Mouse (Mus musculus): ENCODE results near the gene Fam131a.

Gene Fam131a

DNA sequence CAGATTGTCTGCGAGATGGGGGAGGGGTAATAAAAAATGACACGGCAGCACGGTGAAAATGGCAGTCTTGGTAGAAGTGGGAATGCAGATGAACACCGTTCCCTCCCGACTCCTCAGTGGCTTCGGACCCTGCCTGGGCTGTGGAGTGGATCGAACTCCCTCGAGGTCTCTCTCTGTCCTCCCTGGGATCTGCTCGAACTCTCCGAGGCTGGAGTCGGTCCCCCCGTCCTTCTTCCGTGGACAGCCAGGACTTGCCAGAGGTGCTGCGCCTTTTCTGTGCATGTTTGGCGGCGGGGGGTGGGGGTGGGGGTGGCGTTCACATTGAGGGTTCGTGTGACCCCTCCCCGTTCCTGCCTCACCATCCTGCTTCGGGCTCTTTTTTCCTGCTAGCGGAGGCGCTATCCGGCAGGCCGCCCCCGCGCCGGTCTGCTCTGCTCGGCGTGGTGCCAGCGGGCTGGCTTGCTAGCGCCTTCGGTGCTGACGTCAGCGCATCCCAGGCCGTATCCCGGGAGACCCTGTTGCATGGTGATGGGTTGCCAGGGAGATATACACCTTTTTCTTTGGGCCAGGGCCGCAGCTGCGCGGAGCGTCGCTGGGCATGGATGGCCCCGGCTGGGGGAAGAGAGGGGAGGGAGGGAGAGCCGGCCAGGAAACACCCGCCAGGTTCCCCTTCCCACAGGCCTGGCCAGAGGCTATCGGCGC, 2.7 kb downstream of the Fam131a start:
- no peak for DNase-seq (ENCODE audit: low read depth, low spot score)

DNA sequence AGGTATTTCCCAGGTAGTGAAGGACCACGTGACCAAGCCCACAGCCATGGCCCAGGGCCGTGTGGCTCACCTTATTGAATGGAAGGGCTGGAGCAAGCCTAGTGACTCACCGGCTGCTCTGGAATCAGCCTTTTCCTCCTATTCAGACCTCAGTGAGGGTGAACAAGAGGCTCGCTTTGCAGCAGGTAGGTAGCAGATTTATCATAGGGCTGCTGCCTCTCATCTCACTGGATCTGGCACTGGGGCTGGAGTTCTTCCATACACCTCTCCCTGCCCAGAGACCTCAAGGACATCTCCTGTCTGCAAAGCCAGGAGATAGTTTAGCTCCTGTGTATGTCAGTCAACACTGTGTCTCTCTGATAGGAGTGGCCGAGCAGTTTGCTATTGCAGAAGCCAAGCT, 6.2 kb downstream of the Fam131a start:
- DNase-seq (ENCODE audit: low read depth, low spot score), result no peak

- DNase-seq (ENCODE audit: low read depth, low spot score), result no peak
Measured at GRCm38 (mm10) chr16:20700036-20700435, 7.0 kb downstream of the Fam131a start.

DNA sequence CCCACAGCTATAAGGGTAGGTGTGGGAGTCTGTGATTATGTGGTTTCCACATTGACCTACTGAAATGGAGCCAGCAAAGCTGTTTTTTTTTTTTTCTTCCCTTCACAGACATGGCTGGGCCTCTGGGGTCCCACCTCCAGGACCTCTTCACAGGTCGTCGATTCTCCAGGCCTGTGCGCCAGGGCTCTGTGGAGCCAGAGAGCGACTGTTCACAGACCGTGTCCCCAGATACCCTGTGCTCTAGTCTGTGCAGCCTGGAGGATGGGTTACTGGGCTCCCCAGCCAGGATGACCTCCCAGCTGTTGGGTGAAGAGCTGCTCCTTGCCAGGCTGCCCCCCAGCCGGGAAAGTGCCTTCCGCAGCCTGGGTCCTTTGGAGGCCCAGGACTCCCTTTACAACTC, 8.3 kb downstream of the Fam131a start:
- DNase-seq (ENCODE audit: low read depth, low spot score), result no peak

- no peak for DNase-seq (ENCODE audit: low read depth, low spot score)
Measured at GRCm38 (mm10) chr16:20701729-20702521, 8.9 kb downstream of the Fam131a start.

GRCm38 (mm10) chr16:20702522-20702893, 9.5 kb downstream of the Fam131a start:
- DNase-seq (ENCODE audit: low read depth, low spot score), result peak; percentile 64

- no peak for DNase-seq (ENCODE audit: low read depth, low spot score)
Measured at GRCm38 (mm10) chr16:20703071-20703470, 10.0 kb downstream of the Fam131a start.

GRCm38 (mm10) chr16:20703699-20704400, 10.8 kb downstream of the Fam131a start:
- no peak for DNase-seq (ENCODE audit: low read depth, low spot score)

DNA sequence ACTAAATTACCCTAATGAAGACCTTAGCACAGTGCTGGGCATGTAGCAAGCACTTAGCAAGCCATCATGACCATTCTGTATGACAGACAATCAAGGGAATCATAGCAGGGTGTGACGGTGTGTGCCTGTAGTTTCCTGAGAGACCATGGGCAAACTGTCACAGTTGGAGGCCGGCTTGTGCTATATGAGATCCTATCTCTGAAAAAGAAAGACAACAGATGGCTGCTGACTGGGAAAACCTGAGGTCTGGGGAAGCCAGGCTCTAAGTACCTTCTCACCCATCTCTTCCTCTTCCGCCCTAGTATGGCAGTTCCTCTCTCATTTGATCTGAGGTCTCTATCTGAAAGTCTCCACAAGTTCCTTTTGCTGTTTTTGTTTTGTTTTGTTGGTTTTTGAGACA, 12.7 kb downstream of the Fam131a start:
- DNase-seq (ENCODE audit: low read depth, low spot score), result no peak

- no peak for DNase-seq (ENCODE audit: low read depth, low spot score)
Measured at GRCm38 (mm10) chr16:20706407-20707055, 13.5 kb downstream of the Fam131a start.

GRCm38 (mm10) chr16:20708220-20708938, 15.3 kb downstream of the Fam131a start:
- no peak for DNase-seq (ENCODE audit: low read depth, low spot score)

DNA sequence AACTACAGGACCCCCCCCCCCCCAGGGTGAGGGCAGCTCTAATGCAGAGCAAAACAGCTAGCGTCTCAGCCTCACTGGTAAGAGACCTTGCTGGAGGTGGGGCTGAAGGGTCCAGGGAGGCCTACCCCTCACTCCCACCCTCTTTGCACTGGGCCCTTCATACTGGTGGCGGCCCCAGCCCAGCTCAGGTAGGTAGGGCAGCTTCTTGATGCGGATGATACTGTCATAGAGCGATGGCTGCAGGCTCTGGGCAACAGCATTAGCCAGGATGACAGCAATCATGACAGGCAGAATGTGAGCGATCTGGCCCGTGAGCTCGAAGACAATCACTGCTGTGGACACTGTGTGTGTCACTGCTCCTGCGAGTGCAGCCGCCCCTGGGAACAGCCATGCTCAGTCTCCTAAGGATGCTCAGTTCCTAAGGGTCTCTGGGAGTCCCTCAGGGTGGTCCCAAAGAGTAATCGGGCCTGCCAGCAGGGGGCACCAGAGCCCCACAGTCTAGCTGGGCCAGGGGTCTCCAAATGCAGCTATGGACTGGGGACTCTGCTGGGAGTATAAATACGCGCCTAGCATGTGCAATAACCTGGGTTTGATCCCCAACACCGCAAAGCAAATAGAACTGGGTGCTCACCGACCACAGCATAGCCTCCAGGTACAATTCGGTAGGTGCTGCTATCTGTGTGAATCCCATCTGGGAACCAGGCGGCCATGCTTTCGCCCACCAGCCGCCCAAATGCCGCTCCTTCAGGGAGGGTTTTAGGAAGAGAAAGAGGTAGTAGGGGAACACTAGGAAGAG, 16.1 kb downstream of the Fam131a start:
- no peak for DNase-seq (ENCODE audit: low read depth, low spot score)

DNA sequence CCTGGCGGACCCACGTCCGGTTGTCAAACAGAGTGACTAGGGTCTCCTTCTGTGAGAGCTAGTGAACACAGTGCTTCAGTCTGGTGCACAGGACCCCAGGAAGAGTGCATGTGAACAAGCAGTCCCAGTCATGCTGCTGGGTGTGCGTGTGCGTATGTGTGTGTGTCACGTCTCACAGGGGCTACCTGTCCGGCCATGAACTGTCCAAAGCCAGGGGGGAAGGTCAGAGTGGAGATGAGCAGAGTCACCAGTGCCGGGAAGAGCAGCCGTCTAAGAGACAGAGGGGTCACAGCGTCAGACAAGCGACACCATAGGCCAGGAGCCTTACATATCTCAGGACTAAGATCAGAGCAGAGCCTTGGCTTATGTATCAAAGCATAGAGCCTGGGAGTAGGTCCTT, 17.3 kb downstream of the Fam131a start:
- DNase-seq (ENCODE audit: low read depth, low spot score), result no peak

- DNase-seq (ENCODE audit: low read depth, low spot score), result peak; percentile 42
Measured at GRCm38 (mm10) chr16:20710810-20711209, 17.8 kb downstream of the Fam131a start.

GRCm38 (mm10) chr16:20712190-20712589, 19.1 kb downstream of the Fam131a start:
- DNase-seq (ENCODE audit: low read depth, low spot score), result no peak

DNA sequence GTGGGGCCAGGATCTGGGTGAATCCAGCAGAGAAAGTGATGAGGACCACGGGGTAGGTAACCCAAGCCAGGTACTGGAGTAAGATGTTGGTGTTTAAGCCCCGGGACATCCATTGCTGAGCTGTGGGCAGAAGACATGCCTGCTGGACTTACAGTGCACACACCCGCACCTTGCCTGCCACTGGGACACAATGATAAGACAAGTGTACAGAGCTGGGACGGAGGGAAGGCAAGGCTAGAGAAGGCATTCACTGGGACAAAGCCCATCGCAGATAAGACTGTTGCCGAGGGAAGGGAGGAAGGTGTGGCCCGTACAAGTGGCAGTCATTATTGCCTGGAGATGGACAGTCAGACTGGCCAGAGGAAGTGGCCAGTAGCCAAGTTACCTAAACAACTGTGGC, 19.8 kb downstream of the Fam131a start:
- DNase-seq (ENCODE audit: low read depth, low spot score), result no peak

GRCm38 (mm10) chr16:20714307-20715080, 21.5 kb downstream of the Fam131a start:
- no peak for DNase-seq (ENCODE audit: low read depth, low spot score)

- DNase-seq (ENCODE audit: low read depth, low spot score), result no peak
Measured at GRCm38 (mm10) chr16:20715161-20715560, 22.1 kb downstream of the Fam131a start.

GRCm38 (mm10) chr16:20715566-20715965, 22.5 kb downstream of the Fam131a start:
- no peak for DNase-seq (ENCODE audit: low read depth, low spot score)

All from A20 (cell line).